8 mouse cellular contexts compared by ENCODE assay signal in the genomic region with DNA sequence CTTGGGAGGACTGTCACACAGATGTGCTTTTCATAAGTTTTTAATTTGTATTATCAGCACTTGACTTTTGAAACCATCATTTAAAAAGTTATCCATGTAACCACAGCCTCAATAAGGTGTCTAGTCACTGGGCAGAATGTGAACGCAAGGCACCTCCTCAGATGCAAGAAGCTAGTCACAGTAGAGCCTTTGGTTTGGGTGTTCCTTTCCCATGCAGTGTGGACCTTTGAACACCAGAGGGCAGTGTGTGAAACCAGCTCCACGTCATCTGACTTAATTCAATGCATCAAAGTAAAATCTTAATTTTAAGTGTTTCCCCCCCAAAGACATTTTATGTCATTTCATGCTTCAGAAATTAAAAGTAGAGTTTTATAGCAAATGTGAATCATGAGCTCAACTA.
DNase-seq lines count a peak whose midpoint lies in the region; ATAC-seq and TF ChIP-seq lines count a peak whose summit lies in the region.

No protein-coding gene starts in this region.

- no peak for TF ChIP-seq EP300 in liver, postnatal 0 days (IDR thresholded peaks at IDR 0.05; ENCODE audit: low read depth)

- no peak overlapping the region for H3K9ac ChIP-seq in liver, embryonic 12.5 days
- H3K9ac ChIP-seq in liver, postnatal 0 days (replicated peaks), result no peak overlapping the region

- DNase-seq in liver, result peak; percentile 55
- DNase-seq in cerebellum, adult 2 months, result peak; percentile 68 to 82
- DNase-seq in frontal cortex, postnatal 14 days (ENCODE audit: low spot score in 2 of 2), result peak; percentile 53 to 83
- peak; percentile 73 for DNase-seq in kidney, postnatal 14 days
- peak; percentile 76 for DNase-seq in liver, postnatal 0 days
- DNase-seq in ovary, postnatal 10 days (ENCODE audit: low spot score), result peak; percentile 26
- DNase-seq in thymus, postnatal 14 days, result peak; percentile 77

- no peaks in the 10 kb centered on the region for H3K9me3 ChIP-seq in liver, embryonic 12.5 days (replicated peaks)
- no peaks in the 10 kb centered on the region for H3K9me3 ChIP-seq in liver, postnatal 0 days (ENCODE audit: low read length)

- no peaks in the 10 kb centered on the region for H3K4me1 ChIP-seq in liver, embryonic 12.5 days
- no peaks in the 10 kb centered on the region for H3K4me1 ChIP-seq in cerebellum, adult 2 months (ENCODE audit: control insufficient read depth, insufficient read depth, low read length)
- no peaks in the 10 kb centered on the region for H3K4me1 ChIP-seq in liver, postnatal 0 days (ENCODE audit: insufficient read depth)

- H3K4me3 ChIP-seq in liver, embryonic 12.5 days, result no peak overlapping the region
- no peak overlapping the region for H3K4me3 ChIP-seq in cerebellum, adult 2 months (replicated peaks; ENCODE audit: insufficient read depth, low read depth, low read length)
- H3K4me3 ChIP-seq in liver, postnatal 0 days (ENCODE audit: low read depth, low read length), result no peak overlapping the region

- H3K27me3 ChIP-seq in liver, embryonic 12.5 days (replicated peaks), result no peaks in the 10 kb centered on the region
- no peaks in the 10 kb centered on the region for H3K27me3 ChIP-seq in cerebellum, adult 2 months (ENCODE audit: control insufficient read depth, insufficient read depth, low read length)
- no peaks in the 10 kb centered on the region for H3K27me3 ChIP-seq in liver, postnatal 0 days (ENCODE audit: insufficient read depth, low read length)

- no peak overlapping the region for H3K27ac ChIP-seq in liver, embryonic 12.5 days
- no peak overlapping the region for H3K27ac ChIP-seq in cerebellum, adult 2 months (ENCODE audit: insufficient read depth, low read length)
- H3K27ac ChIP-seq in liver, postnatal 0 days (ENCODE audit: low read depth), result no peak overlapping the region

- TF ChIP-seq POLR2A in cerebellum, adult 2 months (IDR thresholded peaks at IDR 0.05; ENCODE audit: borderline replicate concordance, insufficient read depth, low read length), result no peak

- H3K4me2 ChIP-seq in liver, embryonic 12.5 days, result no peak overlapping the region
- H3K4me2 ChIP-seq in liver, postnatal 0 days (ENCODE audit: low read depth, low read length), result no peak overlapping the region

- no peak for ATAC-seq in liver, embryonic 12.5 days
- no peak for ATAC-seq in liver, postnatal 0 days

- TF ChIP-seq CTCF in cerebellum, adult 2 months (IDR thresholded peaks at IDR 0.05; ENCODE audit: borderline replicate concordance, insufficient read depth, low read depth, low read length), result peak; percentile 92
- peak; percentile 88 for TF ChIP-seq CTCF in liver, postnatal 0 days (IDR thresholded peaks at IDR 0.05; ENCODE audit: low read depth)

- WGBS in liver, embryonic 12.5 days (ENCODE audit: insufficient replicate concordance), result 31% methylated on average over 2 of the region's 2 CpGs
- 27% methylated on average over 2 of the region's 2 CpGs for WGBS in cerebellum, adult 2 months
- WGBS in liver, postnatal 0 days (ENCODE audit: insufficient replicate concordance), result 30% methylated on average over 2 of the region's 2 CpGs

- H3K36me3 ChIP-seq in liver, embryonic 12.5 days, result no peaks in the 10 kb centered on the region
- H3K36me3 ChIP-seq in liver, postnatal 0 days (replicated peaks; ENCODE audit: insufficient read depth, low read length), result no peaks in the 10 kb centered on the region

Comparison
In these comparisons a context has a peak if more than half of its experiments do, and no peak if none do; other contexts are left out.
1. DNase-seq: peak in every context shown above with its lines; median percentile 77 in thymus, postnatal 14 days; 76 in liver, postnatal 0 days; 75 in cerebellum, adult 2 months; 73 in kidney, postnatal 14 days; 68 in frontal cortex, postnatal 14 days; 55 in liver; 26 in ovary, postnatal 10 days.